Mouse (Mus musculus) midbrain, embryonic 15.5 days (tissue): ENCODE measurements around the gene 2610021A01Rik. TPM values are rescaled to one million over a fixed set of nuclear protein-coding genes. Genes with fewer than 3 reads are reported as not detected.
"Not testable (repeated sequence)": the region's sequence is repeated elsewhere in the genome, so short reads cannot be mapped to it uniquely, and the experiment has no call there.

Experiments
- ATAC-seq: fragments of 200-750 bp; cut with Nextera tagmentation; replicated peaks from 2 replicates; pipeline ENCODE4 v1.8.0; 2017; ENCODE audit warnings: moderate TSS enrichment
- H3K27ac ChIP-seq: fragments of 300-500 bp; sonication (generic); 2 replicates; pipeline ENCODE4 v1.5.1; 2015; ENCODE audit warnings: mild to moderate bottlenecking, inconsistent platforms
- H3K27me3 ChIP-seq: fragments of 300-500 bp; sonication (generic); replicated peaks from 2 replicates; pipeline ENCODE4 v1.6.1; 2015; ENCODE audit warnings: inconsistent platforms
- H3K36me3 ChIP-seq: fragments of 300-500 bp; sonication (generic); replicated peaks from 2 replicates; pipeline ENCODE4 v1.6.1; 2015; ENCODE audit warnings: inconsistent platforms
- H3K4me1 ChIP-seq: fragments of 300-500 bp; sonication (generic); 2 replicates; pipeline ENCODE4 v1.6.1; 2015; ENCODE audit warnings: inconsistent platforms
- H3K4me2 ChIP-seq: fragments of 300-500 bp; sonication (generic); 2 replicates; pipeline ENCODE4 v1.6.1; 2015; ENCODE audit warnings: inconsistent platforms, mild to moderate bottlenecking, moderate library complexity
- H3K4me3 ChIP-seq: fragments of 300-500 bp; sonication (generic); 2 replicates; pipeline ENCODE4 v1.5.1; 2015; ENCODE audit warnings: mild to moderate bottlenecking, inconsistent platforms
- H3K9ac ChIP-seq: fragments of 300-500 bp; sonication (generic); 2 replicates; pipeline ENCODE4 v1.6.1; 2015; ENCODE audit warnings: mild to moderate bottlenecking, inconsistent platforms
- H3K9me3 ChIP-seq: fragments of 300-500 bp; sonication (generic); 2 replicates; pipeline ENCODE4 v1.6.1; 2016; ENCODE audit warnings: inconsistent platforms
- WGBS: fragments of 180-500 bp; shearing (Covaris S2); methylation state at CpG from one replicate; pipeline ENCODE4 v1.1.7; 2015; ENCODE audit warnings: mixed read lengths; 5-methylcytosine and 5-hydroxymethylcytosine counted together
- polyA plus RNA-seq: library from polyadenylated mRNA; unstranded; fragments of >200 nt; fragmentation: Nextera tagmentation; extraction: Ambion mirVana; gene quantifications from 2 replicates; pipeline ENCODE4 v1.2.1, GENCODE M21; 2015

Gene 2610021A01Rik
- 14.8 and 15.1 TPM in 2 replicates for polyA plus RNA-seq

GRCm38 (mm10) chr7:41599034-41599813, at the start of gene 2610021A01Rik:
2610021A01Rik (plus strand) TSS chr7:41599230.
- H3K27ac ChIP-seq, result peak within 1 kb of the TSS; percentile 79
- no peaks in the 10 kb centered on the region for H3K36me3 ChIP-seq
- peaks cover 22% of the 10 kb centered on the region for H3K4me1 ChIP-seq
- peak within 1 kb of the TSS; percentile 75 for H3K4me3 ChIP-seq
- H3K4me2 ChIP-seq, result peak within 1 kb of the TSS; percentile 63
- H3K9ac ChIP-seq, result peak within 1 kb of the TSS; percentile 73
- H3K9me3 ChIP-seq, result no peaks in the 10 kb centered on the region
- WGBS, result under 1% methylated on average over 41 of the region's 41 CpGs
- H3K27me3 ChIP-seq, result no peaks in the 10 kb centered on the region
- ATAC-seq, result peak; percentile 99

GRCm38 (mm10) chr7:41560681-41561080, 38.3 kb upstream of the 2610021A01Rik start:
- H3K36me3 ChIP-seq, result no peaks in the 10 kb centered on the region
- no peak overlapping the region for H3K4me3 ChIP-seq
- H3K4me1 ChIP-seq, result no peaks in the 10 kb centered on the region
- H3K9ac ChIP-seq, result no peak overlapping the region
- no peaks in the 10 kb centered on the region for H3K27me3 ChIP-seq
- ATAC-seq, result no peak
- no peak overlapping the region for H3K27ac ChIP-seq
- WGBS, result 69% methylated on average over 8 of the region's 8 CpGs
- H3K4me2 ChIP-seq, result no peak overlapping the region
- 0 out of 2 replicates have a peak, but pooled peaks cover 13% of the 10 kb centered on the region for H3K9me3 ChIP-seq

GRCm38 (mm10) chr7:41573562-41573961, 25.5 kb upstream of the 2610021A01Rik start, which contains the start of gene Gm6871:
Gm6871 (minus strand) TSS chr7:41573662.
- 88% methylated on average over 6 of the region's 6 CpGs for WGBS
- ATAC-seq, H3K9ac ChIP-seq, H3K36me3 ChIP-seq, H3K4me3 ChIP-seq, H3K4me2 ChIP-seq, H3K27ac ChIP-seq, H3K4me1 ChIP-seq, H3K27me3 ChIP-seq: not testable (repeated sequence)
- peaks cover 11% of the 10 kb centered on the region; the same call in 1 of the 2 replicates for H3K9me3 ChIP-seq

DNA sequence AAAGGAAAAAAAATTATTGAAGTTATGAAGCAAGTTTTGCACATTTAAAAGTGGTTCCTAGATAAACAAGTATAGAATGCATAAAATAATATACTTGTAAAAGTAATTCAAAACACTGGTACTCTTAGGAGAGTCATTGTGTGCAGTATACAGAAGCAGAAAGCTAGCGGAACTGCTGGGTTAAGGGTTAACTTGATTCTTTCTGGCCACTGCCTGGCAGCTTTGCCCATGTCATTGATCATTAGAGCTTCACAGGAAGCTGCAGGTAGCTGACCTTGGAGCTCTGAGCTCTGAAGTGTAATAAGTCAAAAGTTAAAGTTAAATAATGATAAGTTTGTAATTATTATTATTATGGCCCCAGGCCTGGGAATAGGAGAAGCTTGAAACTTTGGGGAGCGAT, 21.1 kb upstream of the 2610021A01Rik start:
- H3K9ac ChIP-seq, result no peak overlapping the region
- no peaks in the 10 kb centered on the region for H3K27me3 ChIP-seq
- H3K27ac ChIP-seq, result no peak overlapping the region
- WGBS, result 97% methylated on average over 2 of the region's 2 CpGs
- no peaks in the 10 kb centered on the region for H3K4me1 ChIP-seq
- no peaks in the 10 kb centered on the region for H3K36me3 ChIP-seq
- H3K4me2 ChIP-seq, result no peak overlapping the region
- no peak for ATAC-seq
- H3K4me3 ChIP-seq, result no peak overlapping the region
- H3K9me3 ChIP-seq, result no peaks in the 10 kb centered on the region

DNA sequence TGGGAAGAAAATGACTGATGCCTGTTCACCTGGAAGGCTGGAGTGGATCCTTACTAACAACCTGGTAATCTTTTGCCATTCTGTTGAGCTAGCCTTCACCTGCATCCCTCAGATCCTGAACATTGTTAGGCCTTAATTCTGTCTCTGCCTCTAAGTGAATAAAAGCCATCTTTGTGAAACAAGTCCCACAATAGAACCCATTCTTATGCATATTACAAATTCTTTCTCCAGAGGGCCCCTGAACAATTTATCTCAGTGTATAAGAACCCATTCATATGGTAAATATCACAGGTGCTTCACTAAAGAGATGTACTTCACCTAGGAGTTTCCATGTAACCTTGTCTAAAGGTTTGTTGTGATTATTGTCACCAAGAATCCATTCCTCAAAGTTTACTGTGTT, 17.0 kb upstream of the 2610021A01Rik start:
- H3K27me3 ChIP-seq, result no peaks in the 10 kb centered on the region
- no peak overlapping the region for H3K4me2 ChIP-seq
- no peak for ATAC-seq
- no peaks in the 10 kb centered on the region for H3K4me1 ChIP-seq
- H3K4me3 ChIP-seq, result no peak overlapping the region
- H3K27ac ChIP-seq, result no peak overlapping the region
- H3K9me3 ChIP-seq, result no peaks in the 10 kb centered on the region
- H3K36me3 ChIP-seq, result no peaks in the 10 kb centered on the region
- H3K9ac ChIP-seq, result no peak overlapping the region

GRCm38 (mm10) chr7:41587831-41588230, 11.2 kb upstream of the 2610021A01Rik start:
- not testable (repeated sequence) for H3K4me3 ChIP-seq, H3K27ac ChIP-seq, H3K4me2 ChIP-seq, H3K9me3 ChIP-seq, ATAC-seq, H3K9ac ChIP-seq, H3K4me1 ChIP-seq, H3K27me3 ChIP-seq, H3K36me3 ChIP-seq

- no peaks in the 10 kb centered on the region for H3K36me3 ChIP-seq
- no peaks in the 10 kb centered on the region for H3K9me3 ChIP-seq
- H3K9ac ChIP-seq, result peak overlapping the region; percentile 49
- H3K4me3 ChIP-seq, result peak overlapping the region; percentile 75
- peak overlapping the region; percentile 79 for H3K27ac ChIP-seq
- H3K4me2 ChIP-seq, result peak overlapping the region; percentile 63
- peak; percentile 61 for ATAC-seq
- WGBS, result 51% methylated on average over 5 of the region's 5 CpGs
- H3K27me3 ChIP-seq, result no peaks in the 10 kb centered on the region
- H3K4me1 ChIP-seq, result peaks cover 22% of the 10 kb centered on the region
These were observed 415 bp upstream of the 2610021A01Rik start for GRCm38 (mm10) chr7:41598615-41599014.

DNA sequence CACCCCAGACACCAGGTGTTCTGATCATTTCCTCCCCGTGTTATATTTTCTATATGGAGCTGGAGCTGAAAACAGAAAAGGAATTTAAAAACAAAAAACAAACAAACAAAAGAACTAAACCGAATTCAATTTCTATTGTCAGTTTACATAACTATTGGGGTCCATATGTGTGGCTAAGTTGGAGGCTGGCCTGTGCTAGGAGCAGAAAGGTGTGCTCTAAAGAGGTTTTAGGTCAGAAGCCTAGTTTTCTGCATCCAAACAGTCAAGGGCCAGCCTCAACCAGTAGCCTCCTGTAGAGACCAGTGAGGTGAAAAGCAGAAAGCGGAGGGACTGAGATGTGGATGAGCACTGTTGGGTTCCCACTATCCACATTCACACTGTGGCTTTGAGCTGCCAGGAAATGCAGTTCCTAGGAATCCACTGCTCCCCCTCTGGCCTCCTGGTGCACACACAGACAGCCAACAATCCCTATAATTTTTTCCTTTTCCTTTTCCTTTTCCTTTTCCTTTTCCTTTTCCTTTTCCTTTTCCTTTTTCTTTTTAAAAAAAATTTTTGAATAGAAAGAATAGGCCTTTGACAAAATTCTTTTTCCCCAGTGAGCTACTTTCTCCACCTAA, 1.0 kb downstream of the 2610021A01Rik start:
- peak overlapping the region; percentile 73; the same call in 1 of the 2 replicates for H3K9ac ChIP-seq
- 0 out of 2 replicates have a peak overlapping the region, but pooled peaks have one; percentile 79 for H3K27ac ChIP-seq
- H3K4me2 ChIP-seq, result peak overlapping the region; percentile 63
- peak overlapping the region; percentile 75 for H3K4me3 ChIP-seq
- H3K9me3 ChIP-seq, result no peaks in the 10 kb centered on the region
- H3K27me3 ChIP-seq, result no peaks in the 10 kb centered on the region
- H3K36me3 ChIP-seq, result no peaks in the 10 kb centered on the region
- ATAC-seq, result 0 out of 2 replicates have a peak, but pooled peaks have one; percentile 12
- 15% methylated on average over 3 of the region's 3 CpGs for WGBS
- peaks cover 22% of the 10 kb centered on the region for H3K4me1 ChIP-seq

DNA sequence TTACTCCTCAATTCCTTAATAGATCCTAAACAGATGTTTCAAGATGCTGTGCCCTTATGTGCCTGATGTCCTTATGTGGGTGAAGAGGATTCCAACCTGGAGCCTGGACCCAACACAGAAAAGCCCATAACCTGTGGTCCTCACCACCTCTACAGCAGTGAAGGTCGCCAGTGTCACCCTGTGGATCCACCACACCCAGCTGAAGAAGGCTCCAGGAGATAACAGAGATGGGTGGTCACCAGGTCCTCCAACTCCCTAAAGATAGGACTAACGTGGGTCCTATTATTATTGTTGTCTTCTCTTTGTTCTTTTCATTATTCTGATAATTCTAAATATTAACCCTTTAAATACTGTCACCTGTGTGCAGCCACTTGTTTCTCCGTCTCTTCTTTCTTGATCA, 12.6 kb downstream of the 2610021A01Rik start:
- Histone ChIP-seq H3K9ac (no peak overlapping the region), H3K4me2 (no peak overlapping the region), H3K27ac (no peak overlapping the region), H3K36me3 (peaks cover 21% of the 10 kb centered on the region), H3K27me3 (no peaks in the 10 kb centered on the region), H3K9me3 (no peaks in the 10 kb centered on the region), H3K4me3 (no peak overlapping the region), H3K4me1 (no peaks in the 10 kb centered on the region)
- no peak for ATAC-seq
- 88% methylated on average over 3 of the region's 3 CpGs for WGBS

GRCm38 (mm10) chr7:41616241-41616640, 17.2 kb downstream of the 2610021A01Rik start:
- not testable (repeated sequence) for H3K9me3 ChIP-seq, H3K27ac ChIP-seq, H3K4me3 ChIP-seq, ATAC-seq, H3K9ac ChIP-seq, H3K27me3 ChIP-seq, H3K4me1 ChIP-seq, H3K4me2 ChIP-seq
- 96% methylated on average over 1 of the region's 1 CpGs for WGBS
- H3K36me3 ChIP-seq, result peaks cover 19% of the 10 kb centered on the region

DNA sequence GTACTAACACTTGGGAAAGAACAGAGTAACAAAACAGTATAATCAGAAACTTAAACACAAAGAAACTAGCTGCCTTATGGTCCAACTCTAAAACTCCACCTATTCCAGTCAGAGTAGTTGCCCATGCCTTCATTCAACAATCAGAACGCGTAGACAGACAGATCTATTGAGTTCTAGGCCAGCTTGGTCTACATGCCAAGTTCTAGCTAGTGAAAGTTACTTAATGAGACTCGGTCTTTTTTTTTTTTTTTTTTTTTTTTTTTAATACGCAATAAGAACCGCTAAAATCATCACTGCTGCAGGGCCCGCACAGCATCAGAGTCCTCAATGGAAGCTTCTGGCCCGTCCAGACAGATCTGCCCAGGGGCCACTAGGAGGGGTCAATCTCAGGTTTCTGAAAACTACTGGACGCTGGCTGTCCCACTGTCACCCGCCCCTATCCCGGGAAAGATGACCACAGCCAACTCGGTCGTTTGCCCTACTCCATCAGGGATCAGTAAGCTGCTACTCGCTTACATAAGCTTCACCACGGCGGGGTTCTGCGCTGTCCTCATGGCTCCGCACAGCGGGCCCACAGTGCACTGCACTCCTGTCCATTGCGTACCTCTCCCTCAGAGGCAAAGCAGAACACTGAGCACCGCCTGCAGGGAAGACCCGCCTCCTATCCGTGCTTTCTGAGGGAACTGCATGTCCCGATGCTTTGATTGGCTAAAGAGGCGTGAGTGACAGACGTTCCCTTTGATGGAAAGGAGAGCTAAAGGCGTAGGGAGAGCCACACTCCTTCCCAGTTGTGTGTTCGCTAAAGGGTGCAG, 33.6 kb downstream of the 2610021A01Rik start, which contains the start of gene Zfp788:
Gene Zfp788, plus strand, starts transcription at position 795 of the 812 bp plus-strand sequence.
- Histone ChIP-seq H3K27me3 (no peaks in the 10 kb centered on the region), H3K9me3 (peaks cover 5% of the 10 kb centered on the region; the same call in 1 of the 2 replicates), H3K4me1 (peaks cover 9% of the 10 kb centered on the region), H3K4me3 (peak within 1 kb of the TSS; percentile 81), H3K4me2 (peak within 1 kb of the TSS; percentile 69), H3K36me3 (peaks cover 27% of the 10 kb centered on the region), H3K9ac (peak within 1 kb of the TSS; percentile 88), H3K27ac (peak within 1 kb of the TSS; percentile 98)
- WGBS, result 1% methylated on average over 27 of the region's 27 CpGs
- ATAC-seq, result peak; percentile 97
